ENCODE assay signal across 19 mouse cellular contexts in genomic region chr5:43589440-43589830, GRCm38 (mm10).
DNase-seq lines count a peak whose midpoint lies in the region; ATAC-seq and TF ChIP-seq lines count a peak whose summit lies in the region.
"Had no signal": no experiment of that assay in that cellular context is flagged by ENCODE, and none has a peak within 500 bp of the region (broad histone marks: within the 10 kb centered on the region; RNA-seq: fewer than 3 reads in every experiment).

No protein-coding gene starts in this region.

- H3K9me3 ChIP-seq in embryonic facial prominence, embryonic 14.5 days (ENCODE audit: control insufficient read depth, low read length) = no peaks in the 10 kb centered on the region
- H3K9me3 ChIP-seq in embryonic facial prominence, embryonic 10.5 days = no peaks in the 10 kb centered on the region
- H3K9me3 ChIP-seq in hindbrain, embryonic 14.5 days (ENCODE audit: control insufficient read depth, low read length) = no peaks in the 10 kb centered on the region
- H3K9me3 ChIP-seq: embryonic facial prominence, embryonic 12.5 days; hindbrain, embryonic 10.5 days; limb, embryonic 13.5 days; midbrain, embryonic 10.5 days had no signal

- no peak for TF ChIP-seq CTCF in kidney, adult 2 months (conservative IDR thresholded peaks at IDR 0.05; ENCODE audit: insufficient read depth, insufficient read length, low read depth, low read length)
- TF ChIP-seq CTCF in lung, adult 2 months (IDR thresholded peaks at IDR 0.05; ENCODE audit: insufficient read depth, low read length) = no peak

- H3K27me3 ChIP-seq in embryonic facial prominence, embryonic 14.5 days (replicated peaks; ENCODE audit: control insufficient read depth, insufficient read depth, low read length) = no peaks in the 10 kb centered on the region
- H3K27me3 ChIP-seq in embryonic facial prominence, embryonic 10.5 days (replicated peaks; ENCODE audit: low read depth, poor library complexity, severe bottlenecking) = no peaks in the 10 kb centered on the region
- H3K27me3 ChIP-seq in kidney, adult 2 months (replicated peaks; ENCODE audit: control insufficient read depth, insufficient read depth, low read length) = no peaks in the 10 kb centered on the region; the same call in 1 of the 2 replicates
- H3K27me3 ChIP-seq in hindbrain, embryonic 14.5 days (ENCODE audit: control insufficient read depth, insufficient read depth, low read length) = no peaks in the 10 kb centered on the region
- H3K27me3 ChIP-seq: CH12.LX; embryonic facial prominence, embryonic 12.5 days; limb, embryonic 13.5 days had no signal

- no peak overlapping the region for H3K9ac ChIP-seq in embryonic facial prominence, embryonic 14.5 days (ENCODE audit: low read depth, low read length)
- H3K9ac ChIP-seq in hindbrain, embryonic 14.5 days = no peak overlapping the region
- H3K9ac ChIP-seq: embryonic facial prominence, embryonic 12.5 days; limb, embryonic 13.5 days; liver, postnatal 0 days had no signal

- peak; percentile 44 for DNase-seq in embryonic facial prominence, embryonic 14.5 days (ENCODE audit: low spot score)
- DNase-seq in embryonic facial prominence, embryonic 10.5 days (ENCODE audit: low spot score) = no peak
- peak; percentile 54 for DNase-seq in kidney, adult 2 months
- no peak for DNase-seq in kidney, adult 18-20 months
- peak; percentile 11 for DNase-seq in lung, postnatal 36 days
- DNase-seq in lung, adult 2 months = no peak
- no peak for DNase-seq in adrenal gland, adult 18-20 months (ENCODE audit: low spot score in 2 of 2)
- DNase-seq in hindbrain, embryonic 14.5 days (ENCODE audit: low spot score) = no peak
- DNase-seq: cerebellum, adult 11 months; cerebellum, postnatal 36 days; layer of hippocampus, adult 9-11 months; liver, postnatal 0 days; right cerebral cortex, postnatal 4 days had no signal

- H3K4me3 ChIP-seq in embryonic facial prominence, embryonic 14.5 days (ENCODE audit: low read depth, low read length) = no peak overlapping the region
- no peak overlapping the region for H3K4me3 ChIP-seq in embryonic facial prominence, embryonic 10.5 days
- no peak overlapping the region for H3K4me3 ChIP-seq in kidney, adult 2 months (ENCODE audit: insufficient read depth, low read depth, low read length)
- H3K4me3 ChIP-seq in lung, adult 2 months (replicated peaks; ENCODE audit: extremely low read depth, low read depth, low read length) = no peak overlapping the region
- H3K4me3 ChIP-seq in hindbrain, embryonic 14.5 days (replicated peaks; ENCODE audit: low read length) = no peak overlapping the region
- H3K4me3 ChIP-seq: embryonic facial prominence, embryonic 12.5 days; hindbrain, embryonic 10.5 days; limb, embryonic 13.5 days; midbrain, embryonic 10.5 days had no signal

- no peak overlapping the region for H3K27ac ChIP-seq in embryonic facial prominence, embryonic 14.5 days (replicated peaks; ENCODE audit: low read depth, low read length)
- no peak overlapping the region for H3K27ac ChIP-seq in embryonic facial prominence, embryonic 10.5 days (replicated peaks)
- peak overlapping the region; percentile 28 for H3K27ac ChIP-seq in kidney, adult 2 months (ENCODE audit: insufficient read depth, low read depth, low read length)
- no peak overlapping the region for H3K27ac ChIP-seq in hindbrain, embryonic 14.5 days
- H3K27ac ChIP-seq: embryonic facial prominence, embryonic 12.5 days; hindbrain, embryonic 10.5 days; limb, embryonic 13.5 days; midbrain, embryonic 10.5 days had no signal

- H3K4me2 ChIP-seq in embryonic facial prominence, embryonic 14.5 days (ENCODE audit: low read depth, low read length) = no peak overlapping the region
- H3K4me2 ChIP-seq in hindbrain, embryonic 14.5 days (replicated peaks) = no peak overlapping the region
- H3K4me2 ChIP-seq: embryonic facial prominence, embryonic 12.5 days; limb, embryonic 13.5 days had no signal

- 35% methylated on average over 2 of the region's 2 CpGs for WGBS in embryonic facial prominence, embryonic 14.5 days
- 64% methylated on average over 2 of the region's 2 CpGs for WGBS in embryonic facial prominence, embryonic 10.5 days
- WGBS in kidney, adult 2 months = 33% methylated on average over 2 of the region's 2 CpGs
- 55% methylated on average over 2 of the region's 2 CpGs for WGBS in lung, adult 2 months
- 61% methylated on average over 2 of the region's 2 CpGs for WGBS in hindbrain, embryonic 14.5 days

- no peak for TF ChIP-seq POLR2A in kidney, adult 2 months (IDR thresholded peaks at IDR 0.05; ENCODE audit: low read depth, low read length)
- TF ChIP-seq POLR2A in lung, adult 2 months (IDR thresholded peaks at IDR 0.05; ENCODE audit: borderline replicate concordance, extremely low read depth, low read depth, low read length) = no peak

- no peak for ATAC-seq in embryonic facial prominence, embryonic 14.5 days (ENCODE audit: low read depth)
- no peak for ATAC-seq in hindbrain, embryonic 14.5 days (ENCODE audit: low FRiP score)
- ATAC-seq: activated CD4-positive, CD25-positive, alpha-beta regulatory T cell, adult 4 months; liver, postnatal 0 days had no signal

- H3K4me1 ChIP-seq in embryonic facial prominence, embryonic 14.5 days (ENCODE audit: control insufficient read depth, insufficient read depth, low read length) = peaks cover 5% of the 10 kb centered on the region; the same call in 1 of the 2 replicates
- no peaks in the 10 kb centered on the region for H3K4me1 ChIP-seq in embryonic facial prominence, embryonic 10.5 days
- no peaks in the 10 kb centered on the region for H3K4me1 ChIP-seq in kidney, adult 2 months (ENCODE audit: control insufficient read depth, insufficient read depth, low read length)
- peaks cover 3% of the 10 kb centered on the region; the same call in 1 of the 2 replicates for H3K4me1 ChIP-seq in lung, adult 2 months (ENCODE audit: control insufficient read depth, insufficient read depth, low read length)
- no peaks in the 10 kb centered on the region for H3K4me1 ChIP-seq in hindbrain, embryonic 14.5 days (replicated peaks; ENCODE audit: control insufficient read depth, insufficient read depth, low read length)
- H3K4me1 ChIP-seq: embryonic facial prominence, embryonic 12.5 days; hindbrain, embryonic 10.5 days had no signal

- no peaks in the 10 kb centered on the region for H3K36me3 ChIP-seq in embryonic facial prominence, embryonic 14.5 days (ENCODE audit: control insufficient read depth, insufficient read depth, low read length)
- no peaks in the 10 kb centered on the region for H3K36me3 ChIP-seq in embryonic facial prominence, embryonic 10.5 days (replicated peaks)
- no peaks in the 10 kb centered on the region for H3K36me3 ChIP-seq in kidney, adult 2 months (ENCODE audit: control insufficient read depth, insufficient read depth, low read length)
- no peaks in the 10 kb centered on the region for H3K36me3 ChIP-seq in hindbrain, embryonic 14.5 days (replicated peaks; ENCODE audit: control insufficient read depth, insufficient read depth)
- H3K36me3 ChIP-seq: embryonic facial prominence, embryonic 12.5 days; hindbrain, embryonic 10.5 days; limb, embryonic 13.5 days; midbrain, embryonic 10.5 days had no signal

Comparison
In these comparisons a context has a peak if more than half of its experiments do, and no peak if none do; other contexts are left out.
1. DNase-seq: peak in embryonic facial prominence, embryonic 14.5 days (single experiment), kidney, adult 2 months (single experiment) and lung, postnatal 36 days (single experiment); none in embryonic facial prominence, embryonic 10.5 days (single experiment), kidney, adult 18-20 months (single experiment), lung, adult 2 months (single experiment), adrenal gland, adult 18-20 months (0 of 2) and hindbrain, embryonic 14.5 days (single experiment).